Mouse (Mus musculus): ENCODE results near the gene Fgf15. TPM values are rescaled to one million over a fixed set of nuclear protein-coding genes. Genes with fewer than 3 reads are reported as not detected.

The Fgf15 gene
- polyA plus RNA-seq, 1 experiment, result not detected

- Histone ChIP-seq H3K79me2 (ENCODE audit: control insufficient read depth, insufficient read depth) (no peaks in the 10 kb centered on the region), H3K4me2 (ENCODE audit: low read depth) (peak overlapping the region; percentile 30), H3K4me3 (no peak overlapping the region), H3K27me3 (ENCODE audit: control insufficient read depth, insufficient read depth, insufficient read length) (no peaks in the 10 kb centered on the region), H3K36me3 (ENCODE audit: control insufficient read depth, insufficient read depth) (no peaks in the 10 kb centered on the region), H3ac (ENCODE audit: control insufficient read depth, insufficient read length) (no peak overlapping the region)
- no peak for TF ChIP-seq USF1 (IDR thresholded peaks at IDR 0.05; ENCODE audit: low read depth)
- no peak for TF ChIP-seq MYOD1 (IDR thresholded peaks at IDR 0.05; ENCODE audit: control insufficient read depth in 1 of 3, insufficient read length in 2 of 3, low read depth in 2 of 3)
- no peak for TF ChIP-seq POLR2AphosphoS2 (IDR thresholded peaks at IDR 0.05; ENCODE audit: insufficient read length, low read depth)
- TF ChIP-seq MAX (IDR thresholded peaks at IDR 0.05; ENCODE audit: low read depth), result no peak
- TF ChIP-seq REST (IDR thresholded peaks at IDR 0.05; ENCODE audit: insufficient read depth, insufficient read length), result no peak
- TF ChIP-seq POLR2A (IDR thresholded peaks at IDR 0.05; ENCODE audit: insufficient read length, low read depth), result no peak
- TF ChIP-seq CEBPB (IDR thresholded peaks at IDR 0.05; ENCODE audit: insufficient read depth, poor library complexity, severe bottlenecking), result no peak
- TF ChIP-seq MYOG (IDR thresholded peaks at IDR 0.05; ENCODE audit: control insufficient read depth in 1 of 3, insufficient read depth in 1 of 3, insufficient read length in 2 of 3, low read depth in 2 of 3), result no peak
- no peak for TF ChIP-seq TCF3 (IDR thresholded peaks at IDR 0.05; ENCODE audit: insufficient read length, low read depth)
- no peak for TF ChIP-seq E2F4 (IDR thresholded peaks at IDR 0.05; ENCODE audit: insufficient read depth)
- TF ChIP-seq SRF (IDR thresholded peaks at IDR 0.05; ENCODE audit: control insufficient read depth, insufficient read length, low read depth), result no peak
- no peak for TF ChIP-seq TCF12 (IDR thresholded peaks at IDR 0.05; ENCODE audit: insufficient read depth, poor library complexity, severe bottlenecking)
These were observed 10.5 kb downstream of the Fgf15 start for GRCm38 (mm10) chr7:144906708-144907397.

DNA sequence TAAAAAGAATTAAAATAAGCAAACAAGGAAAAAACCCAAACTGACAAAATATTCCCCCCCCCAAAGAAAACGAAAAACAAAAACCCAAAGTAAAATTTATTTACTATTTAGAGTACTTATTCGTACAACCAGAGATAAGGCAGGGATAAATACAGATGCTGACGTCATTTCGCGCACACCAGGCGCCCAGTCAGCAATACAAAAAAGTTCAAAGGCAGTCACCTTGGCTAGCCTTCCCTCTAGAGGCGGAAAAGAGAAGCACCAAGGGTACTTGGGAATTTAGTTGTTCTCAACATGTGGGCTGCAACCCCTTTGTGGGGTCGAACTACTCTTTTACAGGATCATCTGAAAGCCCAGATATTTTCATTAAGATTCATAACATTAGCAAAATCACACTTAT lies 11.5 kb downstream of the Fgf15 start:
- H3K79me2 ChIP-seq (ENCODE audit: control insufficient read depth, insufficient read depth), result no peaks in the 10 kb centered on the region
- no peak overlapping the region for H3K4me3 ChIP-seq
- no peak overlapping the region for H3ac ChIP-seq (ENCODE audit: control insufficient read depth, insufficient read length)
- no peak for TF ChIP-seq POLR2AphosphoS2 (IDR thresholded peaks at IDR 0.05; ENCODE audit: insufficient read length, low read depth)
- no peak for TF ChIP-seq TCF3 (IDR thresholded peaks at IDR 0.05; ENCODE audit: insufficient read length, low read depth)
- TF ChIP-seq CEBPB (IDR thresholded peaks at IDR 0.05; ENCODE audit: insufficient read depth, poor library complexity, severe bottlenecking), result no peak
- TF ChIP-seq POLR2A (IDR thresholded peaks at IDR 0.05; ENCODE audit: insufficient read length, low read depth), result no peak
- no peak for TF ChIP-seq MYOG (IDR thresholded peaks at IDR 0.05; ENCODE audit: control insufficient read depth in 1 of 3, insufficient read depth in 1 of 3, insufficient read length in 2 of 3, low read depth in 2 of 3)
- no peak for TF ChIP-seq TCF12 (IDR thresholded peaks at IDR 0.05; ENCODE audit: insufficient read depth, poor library complexity, severe bottlenecking)
- no peak for TF ChIP-seq SRF (IDR thresholded peaks at IDR 0.05; ENCODE audit: control insufficient read depth, insufficient read length, low read depth)
- TF ChIP-seq MAX (IDR thresholded peaks at IDR 0.05; ENCODE audit: low read depth), result no peak
- no peaks in the 10 kb centered on the region for H3K27me3 ChIP-seq (ENCODE audit: control insufficient read depth, insufficient read depth, insufficient read length)
- no peak overlapping the region for H3K4me2 ChIP-seq (ENCODE audit: low read depth)
- H3K36me3 ChIP-seq (ENCODE audit: control insufficient read depth, insufficient read depth), result no peaks in the 10 kb centered on the region

- no peak overlapping the region for H3ac ChIP-seq (ENCODE audit: control insufficient read depth, insufficient read length)
- TF ChIP-seq POLR2A (IDR thresholded peaks at IDR 0.05; ENCODE audit: insufficient read length, low read depth) (no peak), USF1 (IDR thresholded peaks at IDR 0.05; ENCODE audit: low read depth) (peak; percentile 34)
- H3K27me3 ChIP-seq (ENCODE audit: control insufficient read depth, insufficient read depth, insufficient read length), result no peaks in the 10 kb centered on the region
- peak overlapping the region; percentile 5 for H3K4me2 ChIP-seq (ENCODE audit: low read depth)
- H3K79me2 ChIP-seq (ENCODE audit: control insufficient read depth, insufficient read depth), result no peaks in the 10 kb centered on the region
- H3K36me3 ChIP-seq (ENCODE audit: control insufficient read depth, insufficient read depth), result no peaks in the 10 kb centered on the region
- no peak overlapping the region for H3K4me3 ChIP-seq
These were observed 12.4 kb downstream of the Fgf15 start for GRCm38 (mm10) chr7:144908705-144909104.

GRCm38 (mm10) chr7:144911121-144911520 lies 14.8 kb downstream of the Fgf15 start:
- peaks cover 8% of the 10 kb centered on the region for H3K79me2 ChIP-seq (ENCODE audit: control insufficient read depth, insufficient read depth)
- no peak overlapping the region for H3K4me3 ChIP-seq
- H3K4me2 ChIP-seq (ENCODE audit: low read depth), result no peak overlapping the region
- no peaks in the 10 kb centered on the region for H3K36me3 ChIP-seq (ENCODE audit: control insufficient read depth, insufficient read depth)
- no peak for TF ChIP-seq E2F4 (IDR thresholded peaks at IDR 0.05; ENCODE audit: insufficient read depth)
- TF ChIP-seq MAX (IDR thresholded peaks at IDR 0.05; ENCODE audit: low read depth), result no peak
- no peak for TF ChIP-seq TCF3 (IDR thresholded peaks at IDR 0.05; ENCODE audit: insufficient read length, low read depth)
- TF ChIP-seq POLR2A (IDR thresholded peaks at IDR 0.05; ENCODE audit: insufficient read length, low read depth), result no peak
- no peak for TF ChIP-seq MYOD1 (IDR thresholded peaks at IDR 0.05; ENCODE audit: control insufficient read depth in 1 of 3, insufficient read length in 2 of 3, low read depth in 2 of 3)
- no peak for TF ChIP-seq USF1 (IDR thresholded peaks at IDR 0.05; ENCODE audit: low read depth)
- TF ChIP-seq REST (IDR thresholded peaks at IDR 0.05; ENCODE audit: insufficient read depth, insufficient read length), result no peak
- no peak for TF ChIP-seq POLR2AphosphoS2 (IDR thresholded peaks at IDR 0.05; ENCODE audit: insufficient read length, low read depth)
- no peak for TF ChIP-seq CEBPB (IDR thresholded peaks at IDR 0.05; ENCODE audit: insufficient read depth, poor library complexity, severe bottlenecking)
- TF ChIP-seq SRF (IDR thresholded peaks at IDR 0.05; ENCODE audit: control insufficient read depth, insufficient read length, low read depth), result no peak
- no peak for TF ChIP-seq TCF12 (IDR thresholded peaks at IDR 0.05; ENCODE audit: insufficient read depth, poor library complexity, severe bottlenecking)
- no peak for TF ChIP-seq MYOG (IDR thresholded peaks at IDR 0.05; ENCODE audit: control insufficient read depth in 1 of 3, insufficient read depth in 1 of 3, insufficient read length in 2 of 3, low read depth in 2 of 3)
- H3K27me3 ChIP-seq (ENCODE audit: control insufficient read depth, insufficient read depth, insufficient read length), result no peaks in the 10 kb centered on the region
- no peak overlapping the region for H3ac ChIP-seq (ENCODE audit: control insufficient read depth, insufficient read length)

DNA sequence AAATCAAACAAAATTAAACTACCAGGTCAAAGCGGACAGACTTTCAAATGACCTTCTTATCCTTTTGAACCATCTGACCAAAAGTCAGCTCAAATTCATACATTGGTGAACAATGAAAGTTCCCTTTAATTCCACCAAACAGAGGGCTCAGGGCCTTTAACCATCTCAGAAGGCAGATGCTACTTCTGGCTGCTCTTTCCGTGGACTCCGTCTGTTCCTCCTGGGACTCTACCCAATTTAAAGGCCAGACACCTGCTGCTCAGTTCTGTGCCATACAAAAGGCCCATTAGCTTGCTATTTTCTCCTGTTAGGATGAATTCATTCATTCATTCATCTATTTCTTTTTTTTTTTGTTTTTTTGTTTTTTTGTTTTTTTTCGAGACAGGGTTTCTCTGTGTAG lies 16.6 kb downstream of the Fgf15 start:
- no peaks in the 10 kb centered on the region for H3K27me3 ChIP-seq (ENCODE audit: control insufficient read depth, insufficient read depth, insufficient read length)
- H3K4me3 ChIP-seq, result no peak overlapping the region
- H3K4me2 ChIP-seq (ENCODE audit: low read depth), result no peak overlapping the region
- no peak for TF ChIP-seq TCF12 (IDR thresholded peaks at IDR 0.05; ENCODE audit: insufficient read depth, poor library complexity, severe bottlenecking)
- TF ChIP-seq USF1 (IDR thresholded peaks at IDR 0.05; ENCODE audit: low read depth), result no peak
- no peak for TF ChIP-seq POLR2A (IDR thresholded peaks at IDR 0.05; ENCODE audit: insufficient read length, low read depth)
- TF ChIP-seq POLR2AphosphoS2 (IDR thresholded peaks at IDR 0.05; ENCODE audit: insufficient read length, low read depth), result no peak
- no peak for TF ChIP-seq SRF (IDR thresholded peaks at IDR 0.05; ENCODE audit: control insufficient read depth, insufficient read length, low read depth)
- TF ChIP-seq REST (IDR thresholded peaks at IDR 0.05; ENCODE audit: insufficient read depth, insufficient read length), result no peak
- TF ChIP-seq CEBPB (IDR thresholded peaks at IDR 0.05; ENCODE audit: insufficient read depth, poor library complexity, severe bottlenecking), result no peak
- no peak for TF ChIP-seq MAX (IDR thresholded peaks at IDR 0.05; ENCODE audit: low read depth)
- TF ChIP-seq MYOD1 (IDR thresholded peaks at IDR 0.05; ENCODE audit: control insufficient read depth in 1 of 3, insufficient read length in 2 of 3, low read depth in 2 of 3), result no peak
- no peak for TF ChIP-seq TCF3 (IDR thresholded peaks at IDR 0.05; ENCODE audit: insufficient read length, low read depth)
- TF ChIP-seq E2F4 (IDR thresholded peaks at IDR 0.05; ENCODE audit: insufficient read depth), result no peak
- no peak for TF ChIP-seq MYOG (IDR thresholded peaks at IDR 0.05; ENCODE audit: control insufficient read depth in 1 of 3, insufficient read depth in 1 of 3, insufficient read length in 2 of 3, low read depth in 2 of 3)
- no peaks in the 10 kb centered on the region for H3K36me3 ChIP-seq (ENCODE audit: control insufficient read depth, insufficient read depth)
- peaks cover 12% of the 10 kb centered on the region for H3K79me2 ChIP-seq (ENCODE audit: control insufficient read depth, insufficient read depth)
- no peak overlapping the region for H3ac ChIP-seq (ENCODE audit: control insufficient read depth, insufficient read length)
